Mouse (Mus musculus) liver, postnatal 0 days (tissue): ENCODE data around the gene Avl9.

Source experiments
- CTCF ChIP-seq: sonication (generic); IDR thresholded peaks from 2 replicates; pipeline ENCODE4 v1.5.1; 2016; ENCODE audit warnings: antibody characterized with exemption, low read depth
- EP300 ChIP-seq: IDR thresholded peaks from 2 replicates; pipeline ENCODE4 v1.6.1; 2016; ENCODE audit warnings: antibody characterized with exemption, low read depth, mild to moderate bottlenecking

DNA sequence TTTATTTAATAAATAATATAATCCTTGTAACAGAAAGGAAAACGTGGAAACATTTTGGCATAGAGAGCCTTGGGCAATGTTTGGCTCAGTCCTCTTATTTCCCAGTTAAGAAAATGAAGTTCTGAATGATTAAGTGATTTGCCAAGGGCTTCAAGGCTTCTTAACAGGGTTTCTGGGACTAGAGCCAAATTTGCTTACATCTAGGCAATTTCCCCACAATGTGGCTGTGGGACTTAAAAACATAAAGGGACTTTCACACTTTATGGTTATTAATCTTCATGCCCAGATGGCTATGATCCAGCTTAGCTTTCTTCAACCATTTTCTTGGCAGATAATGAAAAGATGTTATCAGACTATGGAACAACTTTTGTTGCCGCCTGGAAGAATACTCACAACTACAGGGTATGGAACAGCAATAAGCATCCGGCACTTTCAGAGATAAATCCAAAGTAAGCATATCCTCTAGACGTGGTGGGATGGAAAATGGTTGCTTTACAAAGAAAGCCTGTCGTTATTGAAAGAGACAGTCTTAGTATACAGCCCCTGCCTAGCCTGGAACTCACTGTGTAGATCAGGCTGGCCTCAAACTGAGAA lies 31.3 kb downstream of the Avl9 start:
- TF ChIP-seq CTCF: no peak
- TF ChIP-seq EP300: no peak
